Mouse (Mus musculus): Measurements from ENCODE around the gene Rps15a. TPM values are rescaled to one million over a fixed set of nuclear protein-coding genes. Genes with fewer than 3 reads are reported as not detected.

The Rps15a gene
- total and polyA plus RNA-seq, 3 experiments = 774 to 3,118 (median 2,996) TPM

DNA sequence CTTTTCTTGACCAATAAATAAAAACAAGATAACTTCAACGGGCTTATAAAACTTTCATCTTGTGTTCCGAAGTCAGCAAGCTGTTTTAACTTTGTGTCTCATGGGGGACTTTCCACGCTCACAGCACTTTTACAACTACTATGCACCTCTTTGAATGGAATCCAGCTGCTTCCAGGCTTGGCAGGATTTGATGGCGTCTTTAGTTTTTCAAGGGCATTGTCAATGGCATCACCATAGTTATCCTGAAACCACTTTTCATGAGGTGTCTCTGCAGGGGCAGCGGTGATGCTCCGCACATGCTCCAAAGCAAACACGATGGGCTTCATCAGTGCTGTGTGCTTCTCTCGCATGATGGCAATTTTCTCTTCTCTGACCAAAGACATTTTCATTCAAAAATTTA is 47.0 kb upstream of the Rps15a start:
- H3K27me3 ChIP-seq (replicated peaks) = no peaks in the 10 kb centered on the region
- no peaks in the 10 kb centered on the region for H3K9me3 ChIP-seq (replicated peaks; ENCODE audit: low read length)
- no peak overlapping the region for H3K9ac ChIP-seq (ENCODE audit: insufficient read depth, low read depth)
- no peak for DNase-seq (ENCODE audit: extremely low read depth)
- in situ Hi-C loops (cut with MboI; ENCODE audit: low pct_ligation_motif_present, low pct_unique_long_range_greater_than_20kb, low sequenced_read_pairs) = no loop called here
- H3K4me1 ChIP-seq (ENCODE audit: control insufficient read depth in 1 of 2, insufficient read depth in 2 of 2) = no peaks in the 10 kb centered on the region
- H3K79me2 ChIP-seq (replicated peaks; ENCODE audit: control insufficient read depth, extremely low read depth, insufficient read depth, poor library complexity, severe bottlenecking) = no peaks in the 10 kb centered on the region
- dilution Hi-C loops (cut with MboI; ENCODE audit: extremely low pct_ligation_motif_present, extremely low pct_unique_long_range_greater_than_20kb, low sequenced_read_pairs) = no loop called here
- H3K36me3 ChIP-seq (replicated peaks in 1 of 2; ENCODE audit: control insufficient read depth in 1 of 2, insufficient read depth in 1 of 2, low read length in 1 of 2) = peaks cover 37 to 81% of the 10 kb centered on the region in 2 experiments
- no peak overlapping the region for H3K27ac ChIP-seq (ENCODE audit: insufficient read depth, low read depth)
- TF ChIP-seq USF2 (conservative IDR thresholded peaks at IDR 0.05; ENCODE audit: low read depth, low read length) (no peak), E2F4 (IDR thresholded peaks at IDR 0.05; ENCODE audit: insufficient replicate concordance, low read depth, low read length) (no peak), TBP (conservative IDR thresholded peaks at IDR 0.05; ENCODE audit: low read depth, low read length) (no peak), POLR2A (IDR thresholded peaks at IDR 0.05; ENCODE audit: low read depth, low read length) (no peak), TCF12 (IDR thresholded peaks at IDR 0.05; ENCODE audit: low read depth, low read length) (no peak), CHD2 (IDR thresholded peaks at IDR 0.05; ENCODE audit: low read length) (no peak), MAZ (IDR thresholded peaks at IDR 0.05; ENCODE audit: low read depth, low read length) (no peak), BHLHE40 (IDR thresholded peaks at IDR 0.05; ENCODE audit: low read depth, low read length) (no peak), MYC (IDR thresholded peaks at IDR 0.05; ENCODE audit: low read depth, low read length) (no peak), POLR2AphosphoS2 (IDR thresholded peaks at IDR 0.05; ENCODE audit: low read depth, low read length) (no peak), ETS1 (conservative IDR thresholded peaks at IDR 0.05; ENCODE audit: low read depth, low read length) (no peak), MXI1 (IDR thresholded peaks at IDR 0.05; ENCODE audit: low read depth, low read length) (no peak), JUND (conservative IDR thresholded peaks at IDR 0.05; ENCODE audit: low read depth, low read length) (no peak), ELF1 (IDR thresholded peaks at IDR 0.05; ENCODE audit: low read depth, low read length) (no peak), NRF1 (IDR thresholded peaks at IDR 0.05; ENCODE audit: low read depth, low read length) (no peak), RCOR1 (conservative IDR thresholded peaks at IDR 0.05; ENCODE audit: low read depth, low read length) (no peak), ZMIZ1 (IDR thresholded peaks at IDR 0.05; ENCODE audit: low read depth, low read length) (no peak), NELFE (IDR thresholded peaks at IDR 0.05; ENCODE audit: low read depth, low read length) (no peak), SMC3 (IDR thresholded peaks at IDR 0.05; ENCODE audit: low read depth, low read length) (no peak)
- H3K4me2 ChIP-seq (ENCODE audit: insufficient read depth, low read depth, poor library complexity, severe bottlenecking) = no peak overlapping the region
- H3K4me3 ChIP-seq (replicated peaks in 1 of 3; ENCODE audit: low read depth in 2 of 3, low read length in 2 of 3, poor library complexity in 1 of 3) = no peak overlapping the region

DNA sequence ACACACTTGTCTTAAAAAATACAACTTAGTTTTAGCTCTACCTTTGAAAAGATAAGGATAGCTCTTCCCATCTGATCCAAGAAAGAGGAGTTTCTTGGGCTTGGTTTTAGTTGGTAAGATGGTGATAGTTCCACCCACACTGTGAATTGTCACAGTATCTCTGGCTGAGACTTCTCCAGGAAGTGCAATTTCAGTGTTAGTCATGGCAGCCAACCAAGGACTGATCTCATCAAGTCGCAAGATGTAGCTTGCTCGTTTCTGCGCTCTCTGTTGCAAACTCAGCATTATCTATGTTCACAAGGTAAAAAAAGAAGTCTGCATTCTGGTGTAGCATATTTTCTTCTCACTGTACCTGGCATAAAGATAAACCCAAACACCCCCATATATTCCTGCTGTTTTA is 44.1 kb upstream of the Rps15a start:
- Histone ChIP-seq H3K27me3 (replicated peaks) (no peaks in the 10 kb centered on the region), H3K4me2 (ENCODE audit: insufficient read depth, low read depth, poor library complexity, severe bottlenecking) (no peak overlapping the region), H3K9ac (ENCODE audit: insufficient read depth, low read depth) (no peak overlapping the region), H3K36me3 (replicated peaks in 1 of 2; ENCODE audit: control insufficient read depth in 1 of 2, insufficient read depth in 1 of 2, low read length in 1 of 2) (peaks cover 39 to 80% of the 10 kb centered on the region in 2 experiments), H3K79me2 (replicated peaks; ENCODE audit: control insufficient read depth, extremely low read depth, insufficient read depth, poor library complexity, severe bottlenecking) (no peaks in the 10 kb centered on the region), H3K4me1 (ENCODE audit: control insufficient read depth in 1 of 2, insufficient read depth in 2 of 2) (no peaks in the 10 kb centered on the region), H3K27ac (ENCODE audit: insufficient read depth, low read depth) (no peak overlapping the region), H3K9me3 (replicated peaks; ENCODE audit: low read length) (no peaks in the 10 kb centered on the region), H3K4me3 (replicated peaks in 1 of 3; ENCODE audit: low read depth in 2 of 3, low read length in 2 of 3, poor library complexity in 1 of 3) (no peak overlapping the region)
- TF ChIP-seq CHD2 (IDR thresholded peaks at IDR 0.05; ENCODE audit: low read length) = no peak
- DNase-seq (ENCODE audit: extremely low read depth) = no peak
- dilution Hi-C loops (cut with MboI; ENCODE audit: extremely low pct_ligation_motif_present, extremely low pct_unique_long_range_greater_than_20kb, low sequenced_read_pairs) = no loop called here
- in situ Hi-C loops (cut with MboI; ENCODE audit: low pct_ligation_motif_present, low pct_unique_long_range_greater_than_20kb, low sequenced_read_pairs) = no loop called here
